ENCODE assay signal across 30 mouse cellular contexts in the genomic region with DNA sequence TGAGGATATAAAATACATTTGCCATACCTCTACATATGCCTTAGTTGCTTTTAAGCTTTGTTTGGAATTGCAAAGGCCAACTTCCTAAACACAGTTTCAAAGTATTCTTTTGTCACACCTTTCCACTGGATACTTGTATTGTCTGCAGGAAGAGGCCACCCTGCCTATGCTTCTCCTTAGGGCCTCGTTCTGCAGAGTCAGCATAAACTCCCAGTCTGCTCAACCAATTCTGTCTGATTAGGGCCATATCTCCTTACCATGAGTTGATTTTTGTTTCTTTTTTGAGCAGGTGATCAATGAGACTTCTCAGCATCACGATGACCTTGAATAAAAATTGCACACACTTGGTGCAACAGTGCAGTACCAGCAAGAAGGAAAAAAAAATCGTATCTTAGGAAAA.
"Had no signal": no experiment of that assay in that cellular context is flagged by ENCODE, and none has a peak within 500 bp of the region (broad histone marks: within the 10 kb centered on the region; RNA-seq: fewer than 3 reads in every experiment).

No protein-coding gene starts in this region.

- DNase-seq: heart, postnatal 10 days; heart, postnatal 14 days; heart, postnatal 36 days; heart, postnatal 4 days; kidney, adult 11 months; kidney, adult 18-20 months; kidney, adult 2 months; kidney, adult 8-10 months; kidney, adult 9 months; kidney, postnatal 10 days; kidney, postnatal 14 days; kidney, postnatal 25 days; kidney, postnatal 36 days; kidney, postnatal 4 days; layer of hippocampus, adult 9-11 months; layer of hippocampus, postnatal 36 days had no signal

- H3K27me3 ChIP-seq: heart, embryonic 12.5 days; heart, embryonic 13.5 days; heart, embryonic 15.5 days; hindbrain, embryonic 12.5 days; hindbrain, embryonic 13.5 days; hindbrain, embryonic 15.5 days; intestine, embryonic 15.5 days; kidney, embryonic 15.5 days had no signal

- H3K27ac ChIP-seq: heart, embryonic 13.5 days; heart, embryonic 15.5 days; hindbrain, embryonic 10.5 days; hindbrain, embryonic 12.5 days; hindbrain, embryonic 13.5 days; hindbrain, embryonic 14.5 days; hindbrain, embryonic 15.5 days; hindbrain, postnatal 0 days; intestine, embryonic 15.5 days; kidney, embryonic 15.5 days; kidney, postnatal 0 days; layer of hippocampus, adult 2 months; left cerebral cortex, adult 2 months had no signal

- H3K9me3 ChIP-seq: heart, embryonic 12.5 days; heart, embryonic 13.5 days; heart, embryonic 15.5 days; hindbrain, embryonic 10.5 days; hindbrain, embryonic 12.5 days; hindbrain, embryonic 13.5 days; hindbrain, embryonic 15.5 days; intestine, embryonic 15.5 days; kidney, embryonic 15.5 days had no signal

- H3K4me1 ChIP-seq: intestine, embryonic 15.5 days; kidney, embryonic 15.5 days had no signal

- H3K9ac ChIP-seq: heart, embryonic 12.5 days; heart, embryonic 13.5 days; heart, embryonic 15.5 days; hindbrain, embryonic 12.5 days; hindbrain, embryonic 13.5 days; hindbrain, embryonic 14.5 days; hindbrain, embryonic 15.5 days; intestine, embryonic 15.5 days; kidney, embryonic 15.5 days had no signal

- H3K4me3 ChIP-seq: heart, embryonic 12.5 days; heart, embryonic 13.5 days; heart, embryonic 15.5 days; hindbrain, embryonic 10.5 days; hindbrain, embryonic 12.5 days; hindbrain, embryonic 13.5 days; hindbrain, embryonic 15.5 days; intestine, embryonic 15.5 days; kidney, embryonic 15.5 days; layer of hippocampus, adult 2 months; left cerebral cortex, adult 2 months had no signal
